Mouse (Mus musculus) intestine, embryonic 14.5 days (tissue): Measurements from ENCODE around the gene Tacr2. TPM values are rescaled to one million over a fixed set of nuclear protein-coding genes. Genes with fewer than 3 reads are reported as not detected.

Source experiments
- ATAC-seq: fragments of 200-750 bp; cut with Nextera tagmentation; replicated peaks from 2 replicates; pipeline ENCODE4 v1.8.0; 2017; ENCODE audit warnings: low read depth, moderate number of reproducible peaks, moderate TSS enrichment, moderate library complexity; ENCODE audit not compliant: low FRiP score, low TSS enrichment
- DNase-seq: peaks from one replicate; pipeline ENCODE4 v3.0.0-alpha.2; 2018; ENCODE audit warnings: low spot score
- H3K27ac ChIP-seq: fragments of 300-500 bp; sonication (generic); 2 replicates; pipeline ENCODE4 v1.5.1; 2014; ENCODE audit warnings: low read depth, mild to moderate bottlenecking, control low read depth
- H3K27me3 ChIP-seq: fragments of 300-500 bp; sonication (generic); replicated peaks from 2 replicates; pipeline ENCODE4 v1.6.1; 2014; ENCODE audit warnings: low read length, control low read depth; ENCODE audit not compliant: control insufficient read depth, insufficient read depth
- H3K36me3 ChIP-seq: fragments of 300-500 bp; sonication (generic); 2 replicates; pipeline ENCODE4 v1.6.1; 2014; ENCODE audit warnings: low read length, control low read depth; ENCODE audit not compliant: control insufficient read depth, insufficient read depth
- H3K4me1 ChIP-seq: fragments of 300-500 bp; sonication (generic); replicated peaks from 2 replicates; pipeline ENCODE4 v1.6.1; 2014; ENCODE audit warnings: low read length, control low read depth, mixed read lengths; ENCODE audit not compliant: control insufficient read depth, insufficient read depth
- H3K4me2 ChIP-seq: fragments of 300-500 bp; sonication (generic); 2 replicates; pipeline ENCODE4 v1.6.1; 2014; ENCODE audit warnings: low read length
- H3K4me3 ChIP-seq: fragments of 300-500 bp; sonication (generic); 2 replicates; pipeline ENCODE4 v1.5.1; 2014; ENCODE audit warnings: low read depth, low read length, control low read depth, mixed read lengths
- H3K9ac ChIP-seq: fragments of 300-500 bp; sonication (generic); 2 replicates; pipeline ENCODE4 v1.6.1; 2014; ENCODE audit warnings: mild to moderate bottlenecking, low read length
- H3K9me3 ChIP-seq: fragments of 300-500 bp; sonication (generic); 2 replicates; pipeline ENCODE4 v1.6.1; 2016; ENCODE audit warnings: low read length, control low read depth; ENCODE audit not compliant: control insufficient read depth
- WGBS: fragments of 180-500 bp; shearing (Covaris S2); extraction: QIAGEN DNeasy Blood & Tissue Kit; methylation state at CpG from one replicate; pipeline ENCODE4 v1.1.7; 2014; 5-methylcytosine and 5-hydroxymethylcytosine counted together
- polyA plus RNA-seq: library from polyadenylated mRNA; unstranded; fragments of >200 nt; fragmentation: Nextera tagmentation; extraction: Ambion mirVana; gene quantifications from 2 replicates; pipeline ENCODE4 v1.2.1, GENCODE M21; 2014

Tacr2 gene
- polyA plus RNA-seq, 1 experiment from 2014 or later, result 0.50 TPM

DNA sequence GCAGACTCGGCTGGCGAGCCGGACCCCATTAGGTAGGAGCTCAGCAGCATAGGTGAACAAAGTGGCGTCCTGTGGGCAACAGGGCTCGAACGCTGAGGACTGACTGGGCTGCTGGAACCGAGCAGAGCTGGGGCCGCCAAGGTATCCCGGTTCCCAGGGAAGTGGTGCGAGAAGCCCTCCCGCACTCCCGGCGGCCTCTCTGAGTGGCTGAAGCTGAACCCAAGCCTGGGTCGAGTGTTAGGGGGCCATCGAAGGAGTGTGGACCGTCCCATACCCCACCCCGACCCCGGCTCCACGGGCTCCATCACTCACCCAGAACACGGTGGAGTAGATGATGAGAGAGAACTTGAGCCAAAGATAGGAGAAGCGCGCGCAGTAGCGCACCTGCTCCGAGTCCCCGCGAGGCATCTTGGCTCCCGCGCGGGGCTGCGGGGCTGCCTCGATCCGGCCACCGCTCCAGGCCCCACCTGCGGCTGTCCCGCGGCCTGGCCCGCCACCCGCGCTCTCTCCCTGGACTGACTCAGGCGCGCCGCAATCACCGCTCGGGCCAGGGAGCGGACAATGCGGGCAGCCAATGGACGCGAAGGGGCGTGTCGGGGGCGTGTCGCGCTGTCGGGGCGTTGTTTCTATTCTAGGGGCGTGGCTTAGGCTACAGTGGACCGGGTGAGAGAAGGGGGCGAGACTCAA, 21.4 kb upstream of the Tacr2 start, which contains the start of gene Tspan15:
Tspan15 (minus strand) TSS at position 544 of the 687 bp plus-strand sequence.
- H3K27me3 ChIP-seq, result no peaks in the 10 kb centered on the region
- no peaks in the 10 kb centered on the region for H3K36me3 ChIP-seq
- WGBS, result under 1% methylated on average over 59 of the region's 59 CpGs
- ATAC-seq, result peak; percentile 94
- H3K4me1 ChIP-seq, result peaks cover 20% of the 10 kb centered on the region; the same call in 1 of the 2 replicates
- H3K4me2 ChIP-seq, result peak within 1 kb of the TSS; percentile 91
- peak within 1 kb of the TSS; percentile 71 for H3K4me3 ChIP-seq
- H3K9ac ChIP-seq, result peak within 1 kb of the TSS; percentile 58
- H3K9me3 ChIP-seq, result no peaks in the 10 kb centered on the region
- no peak within 1 kb of the TSS for H3K27ac ChIP-seq
- peak; percentile 98 for DNase-seq

DNA sequence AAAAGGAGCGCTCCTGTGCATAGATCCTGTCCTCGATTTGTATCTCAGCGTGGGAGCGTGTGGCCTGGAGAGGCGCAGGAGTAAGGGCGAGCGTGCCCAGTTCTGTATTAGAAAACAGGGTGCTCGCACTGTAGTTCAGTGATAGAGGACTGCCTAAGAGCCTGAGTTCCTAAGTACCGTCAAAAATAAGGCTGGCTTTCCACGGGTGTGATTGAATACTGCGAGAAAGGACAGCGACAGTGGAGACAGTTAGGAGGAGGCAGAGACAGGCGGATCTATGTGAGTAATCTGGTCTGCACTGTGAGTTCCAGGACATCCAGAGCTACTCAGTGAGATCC, 20.9 kb upstream of the Tacr2 start:
- DNase-seq (no peak), ATAC-seq (no peak)
- Histone ChIP-seq H3K4me1 (peaks cover 20% of the 10 kb centered on the region; the same call in 1 of the 2 replicates), H3K9me3 (no peaks in the 10 kb centered on the region), H3K9ac (peak overlapping the region; percentile 20; the same call in 1 of the 2 replicates), H3K27me3 (no peaks in the 10 kb centered on the region), H3K4me3 (peak overlapping the region; percentile 71), H3K27ac (no peak overlapping the region), H3K36me3 (no peaks in the 10 kb centered on the region), H3K4me2 (peak overlapping the region; percentile 91)
- 2% methylated on average over 13 of the region's 13 CpGs for WGBS

DNA sequence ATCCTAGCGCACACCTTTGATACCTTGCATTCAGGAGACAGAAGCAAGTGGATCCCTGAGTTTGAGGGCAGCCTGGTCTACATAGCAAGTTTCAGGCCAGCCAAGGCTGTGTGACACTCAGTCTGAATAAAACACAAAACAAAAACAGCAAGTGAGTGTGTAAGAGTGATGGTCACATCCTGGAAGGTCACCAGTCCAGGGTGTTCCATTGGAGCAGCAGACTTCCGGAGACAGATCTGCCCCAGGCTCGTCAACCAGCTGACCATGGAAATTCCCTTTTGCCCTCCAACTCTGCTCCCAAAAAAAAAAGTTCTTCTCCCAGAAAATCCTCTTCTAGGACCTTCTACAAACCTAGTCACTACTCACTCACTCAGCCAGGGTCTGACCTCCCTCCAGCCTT, 20.4 kb upstream of the Tacr2 start:
- no peak overlapping the region for H3K9ac ChIP-seq
- no peak overlapping the region for H3K27ac ChIP-seq
- H3K27me3 ChIP-seq, result no peaks in the 10 kb centered on the region
- no peak for DNase-seq
- H3K36me3 ChIP-seq, result no peaks in the 10 kb centered on the region
- H3K4me2 ChIP-seq, result no peak overlapping the region
- peaks cover 20% of the 10 kb centered on the region; the same call in 1 of the 2 replicates for H3K4me1 ChIP-seq
- ATAC-seq, result no peak
- 67% methylated on average over 3 of the region's 3 CpGs for WGBS
- H3K4me3 ChIP-seq, result no peak overlapping the region
- H3K9me3 ChIP-seq, result no peaks in the 10 kb centered on the region

DNA sequence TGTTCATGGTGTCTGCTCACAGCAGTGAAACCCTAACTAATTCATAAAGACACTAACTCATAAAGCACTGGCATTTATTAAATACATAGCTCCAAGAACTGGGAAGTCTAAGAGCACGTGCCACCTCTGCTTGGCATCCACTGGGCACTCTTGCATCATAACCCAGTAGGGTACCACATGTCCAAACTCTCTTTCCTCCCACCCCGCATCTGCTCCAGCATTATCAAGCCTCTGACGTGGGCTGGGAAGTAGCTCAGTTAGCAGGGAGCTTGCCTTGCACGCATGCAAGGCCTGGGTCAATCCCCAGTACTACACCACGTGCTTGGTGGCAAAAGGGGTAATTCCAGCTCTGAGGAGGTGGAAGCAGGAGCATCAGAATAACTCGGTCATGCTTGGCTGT, 16.1 kb upstream of the Tacr2 start:
- ATAC-seq, result no peak
- DNase-seq, result no peak
- Histone ChIP-seq H3K4me3 (no peak overlapping the region), H3K9me3 (no peaks in the 10 kb centered on the region), H3K9ac (no peak overlapping the region), H3K27me3 (no peaks in the 10 kb centered on the region), H3K4me2 (no peak overlapping the region), H3K27ac (no peak overlapping the region), H3K4me1 (peaks cover 6% of the 10 kb centered on the region; the same call in 1 of the 2 replicates), H3K36me3 (no peaks in the 10 kb centered on the region)
- WGBS, result 86% methylated on average over 6 of the region's 6 CpGs

DNA sequence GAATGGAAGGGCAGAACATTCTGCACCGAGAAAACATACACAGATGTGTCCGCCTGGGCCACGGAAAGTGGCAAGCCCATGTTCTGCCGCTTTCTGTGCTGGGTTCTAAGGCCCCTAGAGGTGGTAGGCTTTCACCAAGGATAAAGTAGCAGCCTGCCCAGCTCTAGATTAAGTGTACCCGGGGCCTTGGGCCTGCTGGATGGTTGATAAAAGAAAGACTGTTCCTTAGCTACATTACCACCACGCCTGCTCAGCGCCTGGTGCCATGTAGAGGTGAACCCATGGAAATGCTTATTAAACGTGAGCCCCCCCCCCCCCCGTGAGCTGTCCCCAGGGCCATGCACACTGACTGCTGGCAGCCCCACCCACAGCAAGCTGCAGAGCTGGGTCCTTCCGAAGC, 15.0 kb upstream of the Tacr2 start:
- no peaks in the 10 kb centered on the region for H3K36me3 ChIP-seq
- H3K4me1 ChIP-seq, result no peaks in the 10 kb centered on the region
- H3K9ac ChIP-seq, result no peak overlapping the region
- no peak overlapping the region for H3K4me3 ChIP-seq
- no peak for DNase-seq
- H3K4me2 ChIP-seq, result no peak overlapping the region
- 88% methylated on average over 10 of the region's 10 CpGs for WGBS
- H3K27ac ChIP-seq, result no peak overlapping the region
- H3K27me3 ChIP-seq, result no peaks in the 10 kb centered on the region
- no peaks in the 10 kb centered on the region for H3K9me3 ChIP-seq
- ATAC-seq, result no peak

DNA sequence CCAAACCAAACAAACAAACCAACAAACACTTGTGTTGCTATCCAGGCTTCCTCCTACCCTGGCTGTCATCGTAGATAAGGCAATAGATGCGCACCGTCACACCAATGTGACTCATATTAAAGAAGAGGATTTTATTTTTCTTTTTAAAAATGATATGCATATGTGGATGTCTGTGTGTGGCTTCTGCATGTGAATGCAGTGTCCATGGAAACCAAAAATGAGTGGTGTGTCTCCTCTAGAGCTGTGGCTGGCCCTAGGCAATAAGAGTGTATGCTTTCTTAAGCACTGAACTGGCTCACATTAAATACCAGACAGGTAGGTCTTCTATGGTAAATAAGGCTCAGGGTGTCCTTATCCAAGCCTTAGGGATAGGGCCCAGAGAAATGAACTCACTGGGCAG, 13.6 kb upstream of the Tacr2 start:
- H3K27me3 ChIP-seq, result no peaks in the 10 kb centered on the region
- no peaks in the 10 kb centered on the region for H3K9me3 ChIP-seq
- H3K4me1 ChIP-seq, result no peaks in the 10 kb centered on the region
- H3K4me2 ChIP-seq, result no peak overlapping the region
- 94% methylated on average over 3 of the region's 3 CpGs for WGBS
- no peak for DNase-seq
- H3K27ac ChIP-seq, result no peak overlapping the region
- H3K4me3 ChIP-seq, result no peak overlapping the region
- ATAC-seq, result no peak
- no peak overlapping the region for H3K9ac ChIP-seq
- H3K36me3 ChIP-seq, result no peaks in the 10 kb centered on the region

DNA sequence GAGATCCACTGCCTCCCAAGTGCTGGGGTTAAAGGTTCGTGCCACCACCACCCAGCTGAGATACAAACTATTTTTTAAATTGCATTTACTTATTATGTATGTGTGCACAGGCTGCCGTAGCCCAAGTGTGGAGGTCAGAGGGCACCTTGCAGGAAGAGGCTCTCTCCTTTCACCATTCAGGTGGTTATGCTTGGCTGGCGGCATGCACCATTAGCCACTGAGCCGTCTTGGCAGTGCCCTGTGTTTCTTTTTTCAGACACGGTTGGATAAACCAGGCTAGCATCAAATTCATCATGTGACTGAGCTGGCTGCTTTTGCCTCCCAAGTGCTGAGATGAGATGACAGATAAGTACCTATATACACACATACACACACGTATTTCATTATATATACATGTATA, 13.0 kb upstream of the Tacr2 start:
- Histone ChIP-seq H3K4me3 (no peak overlapping the region), H3K36me3 (no peaks in the 10 kb centered on the region), H3K4me2 (no peak overlapping the region), H3K27me3 (no peaks in the 10 kb centered on the region), H3K9ac (no peak overlapping the region), H3K27ac (no peak overlapping the region), H3K4me1 (no peaks in the 10 kb centered on the region), H3K9me3 (no peaks in the 10 kb centered on the region)
- 54% methylated on average over 6 of the region's 6 CpGs for WGBS
- DNase-seq (no peak), ATAC-seq (no peak)

DNA sequence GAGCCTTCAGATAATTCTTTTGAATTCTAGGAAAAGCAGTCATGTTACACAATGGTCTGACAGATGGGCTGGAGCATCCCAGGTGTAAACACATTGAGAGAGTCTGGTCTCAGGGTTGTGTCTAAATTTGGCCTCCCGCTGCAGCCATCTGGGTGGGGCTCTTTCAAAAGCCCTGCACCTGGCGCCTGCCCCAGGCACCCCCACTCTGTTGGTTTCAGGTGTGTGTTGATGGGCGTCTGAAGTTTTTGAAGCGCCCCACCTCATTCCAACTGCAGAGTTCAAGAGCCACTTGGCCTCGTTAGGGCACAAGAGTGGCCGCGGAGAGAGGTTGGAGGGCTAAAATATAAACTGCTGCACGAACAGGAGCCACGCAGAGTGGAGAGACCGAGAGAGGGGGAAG, 9.9 kb upstream of the Tacr2 start:
- no peak for ATAC-seq
- WGBS, result 54% methylated on average over 10 of the region's 10 CpGs

DNA sequence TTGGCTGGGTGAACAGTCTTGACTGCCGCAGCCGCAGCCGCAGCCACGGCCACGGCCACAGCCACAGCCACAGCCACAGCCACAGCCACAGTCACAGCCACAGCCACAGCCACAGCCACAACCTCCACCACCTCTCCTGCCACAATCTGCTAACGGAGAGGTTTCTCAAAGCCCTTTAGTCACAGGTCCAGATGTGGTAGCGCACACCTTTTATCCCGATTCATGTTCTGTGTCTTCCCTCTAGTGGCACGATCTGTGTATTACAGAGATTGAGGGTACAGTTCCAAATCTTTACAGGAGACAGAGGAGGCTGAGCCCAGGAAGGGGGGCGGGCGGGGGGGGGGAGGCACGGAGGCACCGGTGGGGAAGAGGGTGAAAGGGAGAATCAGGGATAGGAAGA, 9.3 kb upstream of the Tacr2 start:
- H3K4me3 ChIP-seq, result no peak overlapping the region
- no peak overlapping the region for H3K9ac ChIP-seq
- ATAC-seq (peak; percentile 30; the same call in 1 of the 2 replicates), DNase-seq (no peak)
- no peaks in the 10 kb centered on the region for H3K9me3 ChIP-seq
- no peak overlapping the region for H3K4me2 ChIP-seq
- no peaks in the 10 kb centered on the region for H3K36me3 ChIP-seq
- H3K27me3 ChIP-seq, result no peaks in the 10 kb centered on the region
- H3K27ac ChIP-seq, result no peak overlapping the region
- 39% methylated on average over 13 of the region's 13 CpGs for WGBS
- peaks cover 5% of the 10 kb centered on the region; the same call in 1 of the 2 replicates for H3K4me1 ChIP-seq

More for the DNA sequence above, 9.9 kb upstream of the Tacr2 start:
- DNase-seq, result no peak
- Histone ChIP-seq H3K27ac (no peak overlapping the region), H3K36me3 (no peaks in the 10 kb centered on the region), H3K4me1 (no peaks in the 10 kb centered on the region), H3K4me2 (no peak overlapping the region), H3K9me3 (no peaks in the 10 kb centered on the region), H3K4me3 (no peak overlapping the region), H3K9ac (no peak overlapping the region), H3K27me3 (no peaks in the 10 kb centered on the region)
